18 mouse cellular contexts compared by ENCODE assay signal in the genomic region with DNA sequence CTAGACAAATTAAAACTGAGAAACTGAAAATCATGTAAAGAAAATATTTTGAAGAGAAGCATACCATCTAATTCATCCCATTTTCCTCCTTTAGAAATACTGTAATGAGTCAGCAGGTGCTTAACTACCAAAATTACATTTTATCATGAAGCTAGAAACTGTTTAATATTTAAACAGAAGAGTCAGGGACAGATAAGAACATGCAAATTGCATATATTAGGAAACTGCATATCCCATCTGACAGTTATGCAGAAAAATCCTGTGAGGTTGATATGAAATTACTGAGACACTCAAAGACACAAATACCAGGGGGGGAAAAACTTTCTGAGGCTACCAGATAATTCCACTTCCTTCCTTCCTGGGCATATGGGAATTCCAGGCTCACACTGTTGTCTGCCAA.
DNase-seq lines count a peak whose midpoint lies in the region; TF ChIP-seq lines count a peak whose summit lies in the region.
"Had no signal": no experiment of that assay in that cellular context is flagged by ENCODE, and none has a peak within 500 bp of the region (broad histone marks: within the 10 kb centered on the region; RNA-seq: fewer than 3 reads in every experiment).

No protein-coding gene starts in this region.

- no peaks in the 10 kb centered on the region for H3K27me3 ChIP-seq in MEL (ENCODE audit: control insufficient read depth in 1 of 2, insufficient read depth in 2 of 2, low read length in 2 of 2)
- H3K27me3 ChIP-seq: CH12.LX had no signal

- peak overlapping the region; percentile 35 for H3K27ac ChIP-seq in MEL (ENCODE audit: control insufficient read depth, low read depth, low read length)

- TF ChIP-seq POLR2A in MEL (IDR thresholded peaks at IDR 0.05; ENCODE audit: control insufficient read depth in 1 of 2, insufficient read depth in 1 of 2, low read depth in 1 of 2, low read length in 2 of 2, poor library complexity in 1 of 2) = no peak

- DNase-seq in MEL (ENCODE audit: low read depth, low spot score) = peak; percentile 41
- peak; percentile 6 for DNase-seq in brain, adult 2 months (ENCODE audit: low read depth, low spot score)
- no peak for DNase-seq in adrenal gland, postnatal 10 days
- no peak for DNase-seq in heart, adult 9 months (ENCODE audit: low spot score in 2 of 2)
- DNase-seq: adrenal gland, adult 2 months; adrenal gland, adult 8-10 months; adrenal gland, postnatal 14 days; adrenal gland, postnatal 25 days; adrenal gland, postnatal 36 days; B cell, adult 2 months; cerebellum, adult 11 months; cerebellum, adult 11-12 months; cerebellum, adult 18-20 months; cerebellum, adult 2 months; cerebellum, adult 8-10 months; cerebellum, adult 9-10 months had no signal

- no peak for TF ChIP-seq CTCF in MEL (IDR thresholded peaks at IDR 0.05 in 2 of 3, conservative IDR thresholded peaks at IDR 0.05 in 1 of 3; ENCODE audit: control insufficient read depth in 1 of 3, insufficient read depth in 1 of 3, low read depth in 2 of 3, low read length in 3 of 3, poor library complexity in 1 of 3, severe bottlenecking in 1 of 3)

- peaks cover 2% of the 10 kb centered on the region; the same call in 1 of the 2 replicates for H3K79me2 ChIP-seq in MEL (ENCODE audit: control insufficient read depth, insufficient read depth, low read length, poor library complexity)

- H3K4me3 ChIP-seq in MEL (ENCODE audit: control insufficient read depth in 1 of 2, insufficient read depth in 1 of 2, low read depth in 2 of 2, low read length in 2 of 2) = no peak overlapping the region

- TF ChIP-seq RAD21 in MEL (IDR thresholded peaks at IDR 0.05; ENCODE audit: low read depth, low read length) = no peak

- peaks cover 31 to 32% of the 10 kb centered on the region in 2 experiments for H3K4me1 ChIP-seq in MEL (ENCODE audit: control insufficient read depth in 1 of 2, insufficient read depth in 2 of 2, low read length in 2 of 2)

- H3K9me3 ChIP-seq in MEL (replicated peaks; ENCODE audit: insufficient read depth, low read length) = no peaks in the 10 kb centered on the region
- H3K9me3 ChIP-seq: G1E had no signal

- H3K36me3 ChIP-seq in MEL (ENCODE audit: control insufficient read depth in 1 of 2, insufficient read depth in 2 of 2, low read length in 2 of 2) = peaks cover 7 to 60% of the 10 kb centered on the region in 2 experiments; a peak in 3 of 4 replicates
- H3K36me3 ChIP-seq: G1E had no signal

- H3K9ac ChIP-seq in MEL (ENCODE audit: control insufficient read depth, low read depth, low read length, poor library complexity, severe bottlenecking) = no peak overlapping the region

- peak; percentile 60 to 83; a peak in 3 of 4 replicates for TF ChIP-seq EP300 in MEL (IDR thresholded peaks at IDR 0.05; ENCODE audit: low read depth in 1 of 2, low read length in 2 of 2)

TF ChIP-seq in MEL, 35 proteins besides CTCF, POLR2A, EP300 and RAD21:
- TF ChIP-seq SMC3 (IDR thresholded peaks at IDR 0.05; ENCODE audit: low read depth, low read length) (no peak), JUND (IDR thresholded peaks at IDR 0.05; ENCODE audit: low read depth, low read length) (no peak), TCF12 (IDR thresholded peaks at IDR 0.05; ENCODE audit: low read depth, low read length) (0 out of 2 replicates have a peak, but pooled peaks have one; percentile 41), E2F4 (IDR thresholded peaks at IDR 0.05; ENCODE audit: borderline replicate concordance, low read depth, low read length) (no peak), MYB (IDR thresholded peaks at IDR 0.05; ENCODE audit: low read depth, low read length) (0 out of 2 replicates have a peak, but pooled peaks have one; percentile 7), GATA1 (IDR thresholded peaks at IDR 0.05; ENCODE audit: low read depth, low read length) (peak; percentile 70), KAT2A (conservative IDR thresholded peaks at IDR 0.05; ENCODE audit: low read depth, low read length) (no peak)

Comparison
In these comparisons a context has a peak if more than half of its experiments do, and no peak if none do; other contexts are left out.
1. DNase-seq: peak in MEL (single experiment) and brain, adult 2 months (single experiment); none in adrenal gland, postnatal 10 days (single experiment) and heart, adult 9 months (0 of 2).